Mouse (Mus musculus): ENCODE results near the gene Gan. TPM values are rescaled to one million over a fixed set of nuclear protein-coding genes. Genes with fewer than 3 reads are reported as not detected.
A peak's percentile ranks its signal among the peaks of the same experiment; 100 is the strongest.

The Gan gene
- 1.1 and 1.2 TPM in 2 replicates for polyA plus RNA-seq (2015; fragmentation: Nextera tagmentation; extraction: Ambion mirVana)

GRCm38 (mm10) chr8:117158135-117158761, at the start of gene Gan:
Gene Gan, plus strand, starts transcription at chr8:117158135.
- Histone ChIP-seq H3K4me1 (replicated peaks; ENCODE audit: insufficient read depth, low read length) (peaks cover 4% of the 10 kb centered on the region; the same call in 1 of the 2 replicates), H3K36me3 (ENCODE audit: insufficient read depth, low read length) (no peaks in the 10 kb centered on the region), H3K9me3 (replicated peaks; ENCODE audit: low read length) (no peaks in the 10 kb centered on the region), H3K4me2 (ENCODE audit: low read length) (peak within 1 kb of the TSS; percentile 94), H3K4me3 (replicated peaks; ENCODE audit: low read depth, low read length) (peak within 1 kb of the TSS; percentile 90), H3K27ac (peak within 1 kb of the TSS; percentile 77), H3K9ac (ENCODE audit: low read depth, low read length) (peak within 1 kb of the TSS; percentile 90), H3K27me3 (ENCODE audit: insufficient read depth, low read length) (no peaks in the 10 kb centered on the region)
- TF ChIP-seq CTCF (IDR thresholded peaks at IDR 0.05; ENCODE audit: low read depth), result no peak
- under 1% methylated on average over 63 of the region's 65 CpGs for WGBS
- DNase-seq (ENCODE audit: low spot score) (peak; percentile 18), ATAC-seq (replicated peaks; ENCODE audit: low FRiP score, low read depth) (peak; percentile 60)

GRCm38 (mm10) chr8:117109018-117109711, 48.8 kb upstream of the Gan start:
- ATAC-seq (replicated peaks; ENCODE audit: low FRiP score, low read depth) (no peak), DNase-seq (ENCODE audit: low spot score) (no peak)
- H3K9me3 ChIP-seq (replicated peaks; ENCODE audit: low read length), result no peaks in the 10 kb centered on the region
- no peak overlapping the region for H3K9ac ChIP-seq (ENCODE audit: low read depth, low read length)
- H3K4me2 ChIP-seq (ENCODE audit: low read length), result no peak overlapping the region
- TF ChIP-seq CTCF (IDR thresholded peaks at IDR 0.05; ENCODE audit: low read depth), result peak; percentile 33; the same call in 1 of the 2 replicates
- no peaks in the 10 kb centered on the region for H3K36me3 ChIP-seq (ENCODE audit: insufficient read depth, low read length)
- WGBS, result 91% methylated on average over 19 of the region's 19 CpGs
- no peaks in the 10 kb centered on the region for H3K4me1 ChIP-seq (replicated peaks; ENCODE audit: insufficient read depth, low read length)
- H3K27ac ChIP-seq, result no peak overlapping the region
- no peaks in the 10 kb centered on the region for H3K27me3 ChIP-seq (ENCODE audit: insufficient read depth, low read length)
- no peak overlapping the region for H3K4me3 ChIP-seq (replicated peaks; ENCODE audit: low read depth, low read length)

DNA sequence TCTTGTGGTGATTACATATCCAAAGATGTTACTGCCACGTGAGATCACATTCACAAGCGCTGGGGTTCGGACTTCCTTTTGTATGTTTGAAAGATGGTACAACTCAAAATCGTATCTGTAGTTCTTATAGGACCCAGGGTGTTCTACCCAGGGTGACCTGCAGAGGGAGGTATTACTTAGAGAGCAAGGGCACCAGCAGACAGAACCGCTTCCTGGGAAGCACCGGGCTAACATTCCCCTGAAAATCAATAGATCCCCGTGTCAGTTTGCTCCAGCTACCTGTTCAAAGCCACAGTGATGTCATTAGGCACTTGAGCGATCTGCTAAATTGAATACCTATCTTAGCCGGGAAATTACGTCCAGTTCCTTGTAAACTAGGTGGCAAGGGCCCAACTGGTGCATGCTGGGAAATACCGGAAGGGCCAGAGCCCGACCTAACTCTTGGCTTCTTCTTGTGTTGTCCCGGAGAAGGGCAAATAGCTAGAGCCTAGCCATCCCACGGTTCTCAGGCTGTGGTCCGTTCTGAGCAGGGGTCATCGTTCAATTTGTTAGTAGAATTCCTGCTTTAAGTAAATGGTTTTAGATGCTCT, 48.0 kb upstream of the Gan start:
- H3K4me2 ChIP-seq (ENCODE audit: low read length), result no peak overlapping the region
- H3K4me1 ChIP-seq (replicated peaks; ENCODE audit: insufficient read depth, low read length), result no peaks in the 10 kb centered on the region
- H3K27ac ChIP-seq, result no peak overlapping the region
- DNase-seq (ENCODE audit: low spot score) (peak; percentile 66), ATAC-seq (replicated peaks; ENCODE audit: low FRiP score, low read depth) (no peak)
- H3K4me3 ChIP-seq (replicated peaks; ENCODE audit: low read depth, low read length), result no peak overlapping the region
- H3K9ac ChIP-seq (ENCODE audit: low read depth, low read length), result no peak overlapping the region
- peak; percentile 68 for TF ChIP-seq CTCF (IDR thresholded peaks at IDR 0.05; ENCODE audit: low read depth)
- H3K27me3 ChIP-seq (ENCODE audit: insufficient read depth, low read length), result no peaks in the 10 kb centered on the region
- no peaks in the 10 kb centered on the region for H3K9me3 ChIP-seq (replicated peaks; ENCODE audit: low read length)
- WGBS, result 56% methylated on average over 16 of the region's 16 CpGs
- H3K36me3 ChIP-seq (ENCODE audit: insufficient read depth, low read length), result no peaks in the 10 kb centered on the region

DNA sequence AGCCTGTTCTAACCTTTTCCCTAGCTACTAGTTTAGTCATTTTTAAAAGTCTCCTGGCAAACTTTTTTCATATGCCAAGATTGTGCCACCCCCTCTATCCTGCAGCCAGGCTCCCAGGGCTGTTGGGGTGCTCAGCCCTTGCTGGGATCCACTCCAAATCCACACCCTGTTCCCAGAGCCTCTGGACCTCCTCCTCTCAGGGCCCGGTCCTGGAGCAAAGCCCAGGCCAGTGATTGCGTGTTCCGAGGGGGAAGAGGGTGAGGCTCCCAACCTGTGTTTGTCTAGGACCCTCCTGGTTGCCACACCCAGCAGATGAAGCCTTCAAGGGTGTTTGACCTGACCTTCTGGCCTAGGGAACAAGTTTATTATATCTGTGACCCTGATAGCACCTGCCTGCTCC, 46.3 kb upstream of the Gan start:
- TF ChIP-seq CTCF (IDR thresholded peaks at IDR 0.05; ENCODE audit: low read depth), result no peak
- DNase-seq (ENCODE audit: low spot score) (no peak), ATAC-seq (replicated peaks; ENCODE audit: low FRiP score, low read depth) (no peak)
- Histone ChIP-seq H3K9ac (ENCODE audit: low read depth, low read length) (no peak overlapping the region), H3K4me2 (ENCODE audit: low read length) (no peak overlapping the region), H3K27me3 (ENCODE audit: insufficient read depth, low read length) (no peaks in the 10 kb centered on the region), H3K27ac (no peak overlapping the region), H3K4me1 (replicated peaks; ENCODE audit: insufficient read depth, low read length) (no peaks in the 10 kb centered on the region), H3K4me3 (replicated peaks; ENCODE audit: low read depth, low read length) (no peak overlapping the region), H3K9me3 (replicated peaks; ENCODE audit: low read length) (no peaks in the 10 kb centered on the region), H3K36me3 (ENCODE audit: insufficient read depth, low read length) (no peaks in the 10 kb centered on the region)
- WGBS, result 63% methylated on average over 3 of the region's 3 CpGs

DNA sequence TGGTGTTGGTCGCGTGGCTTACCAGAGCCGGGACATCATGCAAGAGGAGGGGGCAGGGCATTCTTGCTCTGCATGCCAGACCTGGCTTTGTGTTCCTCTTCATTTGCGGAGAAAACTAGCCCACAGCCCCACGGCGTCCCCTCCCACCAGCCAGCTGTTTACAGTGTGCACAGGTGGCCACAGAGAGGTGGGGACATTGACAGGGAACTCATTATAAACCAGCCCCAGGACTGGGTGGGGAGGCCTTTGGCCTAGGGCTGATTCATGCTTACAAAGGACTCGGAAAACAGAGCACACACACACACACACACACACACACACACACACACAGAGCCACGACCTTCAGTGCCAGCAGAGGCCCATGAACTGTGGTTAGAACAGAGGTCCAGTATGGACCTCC, 45.7 kb upstream of the Gan start:
- DNase-seq (ENCODE audit: low spot score) (no peak), ATAC-seq (replicated peaks; ENCODE audit: low FRiP score, low read depth) (no peak)
- WGBS, result 53% methylated on average over 8 of the region's 8 CpGs
- Histone ChIP-seq H3K4me2 (ENCODE audit: low read length) (no peak overlapping the region), H3K27me3 (ENCODE audit: insufficient read depth, low read length) (no peaks in the 10 kb centered on the region), H3K9ac (ENCODE audit: low read depth, low read length) (no peak overlapping the region), H3K4me3 (replicated peaks; ENCODE audit: low read depth, low read length) (no peak overlapping the region), H3K4me1 (replicated peaks; ENCODE audit: insufficient read depth, low read length) (no peaks in the 10 kb centered on the region), H3K36me3 (ENCODE audit: insufficient read depth, low read length) (no peaks in the 10 kb centered on the region), H3K27ac (no peak overlapping the region), H3K9me3 (replicated peaks; ENCODE audit: low read length) (no peaks in the 10 kb centered on the region)
- TF ChIP-seq CTCF (IDR thresholded peaks at IDR 0.05; ENCODE audit: low read depth), result no peak

DNA sequence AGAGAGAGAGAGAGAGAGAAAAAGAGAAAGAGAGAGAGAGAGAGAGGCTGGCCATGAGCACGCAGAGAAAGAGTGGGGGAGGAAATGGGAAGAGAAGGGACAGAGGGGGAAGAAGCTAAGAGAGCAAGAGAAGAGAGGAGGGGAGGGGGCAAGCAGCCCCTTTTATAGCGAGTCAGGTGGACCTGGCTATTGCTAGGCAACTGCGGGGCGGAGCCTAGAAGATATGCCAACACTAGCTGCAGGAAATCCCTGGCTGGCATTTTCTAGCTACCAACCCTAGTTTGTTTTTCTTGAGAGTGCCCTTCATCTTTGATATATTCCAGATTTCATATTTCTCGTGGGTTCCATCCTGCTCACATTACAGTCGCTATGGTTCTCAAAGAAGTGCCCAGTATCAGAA, 42.8 kb upstream of the Gan start:
- H3K36me3 ChIP-seq (ENCODE audit: insufficient read depth, low read length), result no peaks in the 10 kb centered on the region
- no peak overlapping the region for H3K4me2 ChIP-seq (ENCODE audit: low read length)
- WGBS, result 38% methylated on average over 6 of the region's 6 CpGs
- no peak overlapping the region for H3K9ac ChIP-seq (ENCODE audit: low read depth, low read length)
- H3K4me1 ChIP-seq (replicated peaks; ENCODE audit: insufficient read depth, low read length), result no peaks in the 10 kb centered on the region
- no peak for TF ChIP-seq CTCF (IDR thresholded peaks at IDR 0.05; ENCODE audit: low read depth)
- H3K4me3 ChIP-seq (replicated peaks; ENCODE audit: low read depth, low read length), result no peak overlapping the region
- no peak overlapping the region for H3K27ac ChIP-seq
- H3K9me3 ChIP-seq (replicated peaks; ENCODE audit: low read length), result no peaks in the 10 kb centered on the region
- ATAC-seq (replicated peaks; ENCODE audit: low FRiP score, low read depth) (no peak), DNase-seq (ENCODE audit: low spot score) (no peak)
- no peaks in the 10 kb centered on the region for H3K27me3 ChIP-seq (ENCODE audit: insufficient read depth, low read length)

All from kidney, postnatal 0 days (tissue).